Mouse (Mus musculus): Measurements from ENCODE around the gene Mon1a. TPM values are rescaled to one million over a fixed set of nuclear protein-coding genes. Genes with fewer than 3 reads are reported as not detected.

Gene Mon1a
- polyA plus RNA-seq, 1 experiment from 2014 or later: 13.4 TPM

DNA sequence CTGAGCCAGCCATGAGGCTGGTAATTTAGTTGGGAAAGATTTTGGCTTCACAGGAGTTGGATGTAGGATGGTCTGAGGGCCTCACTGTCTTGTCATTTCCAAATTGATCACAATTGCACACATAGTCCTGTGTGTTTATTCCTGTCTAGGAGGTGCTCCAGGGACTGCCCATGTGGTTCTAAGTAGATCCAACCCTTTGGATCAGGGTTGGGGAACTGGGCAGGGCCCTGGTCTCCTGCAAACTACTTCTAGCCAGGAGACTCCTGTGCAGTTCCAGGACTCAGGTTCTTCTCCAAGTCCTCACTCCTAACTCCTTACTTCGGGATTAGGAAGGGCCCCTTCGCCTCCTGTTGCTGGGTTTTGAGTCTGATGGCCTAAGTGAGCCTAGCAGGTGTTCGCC, 47.4 kb downstream of the Mon1a start, which contains the start of gene Camkv:
Camkv (plus strand) TSS at position 301 of the 400 bp plus-strand sequence.
- Histone ChIP-seq H3K9ac (peak within 1 kb of the TSS; percentile 73), H3K4me1 (peaks cover 21% of the 10 kb centered on the region), H3K27ac (no peak within 1 kb of the TSS), H3K4me2 (replicated peaks) (peak within 1 kb of the TSS; percentile 96), H3K36me3 (no peaks in the 10 kb centered on the region), H3K4me3 (peak within 1 kb of the TSS; percentile 61), H3K27me3 (peaks cover 22% of the 10 kb centered on the region; the same call in 1 of the 2 replicates), H3K9me3 (no peaks in the 10 kb centered on the region)
- 13% methylated on average over 3 of the region's 3 CpGs for WGBS
- 0 out of 2 replicates have a peak, but pooled peaks have one; percentile 2 for ATAC-seq (ENCODE audit: low FRiP score, low read depth)

- Histone ChIP-seq H3K27ac (no peak overlapping the region), H3K36me3 (no peaks in the 10 kb centered on the region), H3K4me1 (peaks cover 21% of the 10 kb centered on the region), H3K4me3 (peak overlapping the region; percentile 61), H3K4me2 (replicated peaks) (peak overlapping the region; percentile 96), H3K27me3 (peaks cover 22% of the 10 kb centered on the region; the same call in 1 of the 2 replicates), H3K9ac (peak overlapping the region; percentile 73), H3K9me3 (no peaks in the 10 kb centered on the region)
- ATAC-seq (ENCODE audit: low FRiP score, low read depth): peak; percentile 27; the same call in 1 of the 2 replicates
- under 1% methylated on average over 41 of the region's 41 CpGs for WGBS
These were observed 47.9 kb downstream of the Mon1a start for GRCm38 (mm10) chr9:107935790-107936214.

GRCm38 (mm10) chr9:107936215-107936822, 48.4 kb downstream of the Mon1a start:
- peak overlapping the region; percentile 96 for H3K4me2 ChIP-seq (replicated peaks)
- H3K36me3 ChIP-seq: no peaks in the 10 kb centered on the region
- 1% methylated on average over 29 of the region's 29 CpGs for WGBS
- H3K4me1 ChIP-seq: peaks cover 21% of the 10 kb centered on the region
- peak overlapping the region; percentile 61 for H3K4me3 ChIP-seq
- no peak overlapping the region for H3K27ac ChIP-seq
- peak overlapping the region; percentile 73 for H3K9ac ChIP-seq
- ATAC-seq (ENCODE audit: low FRiP score, low read depth): peak; percentile 46
- no peaks in the 10 kb centered on the region for H3K9me3 ChIP-seq
- peaks cover 22% of the 10 kb centered on the region; the same call in 1 of the 2 replicates for H3K27me3 ChIP-seq

DNA sequence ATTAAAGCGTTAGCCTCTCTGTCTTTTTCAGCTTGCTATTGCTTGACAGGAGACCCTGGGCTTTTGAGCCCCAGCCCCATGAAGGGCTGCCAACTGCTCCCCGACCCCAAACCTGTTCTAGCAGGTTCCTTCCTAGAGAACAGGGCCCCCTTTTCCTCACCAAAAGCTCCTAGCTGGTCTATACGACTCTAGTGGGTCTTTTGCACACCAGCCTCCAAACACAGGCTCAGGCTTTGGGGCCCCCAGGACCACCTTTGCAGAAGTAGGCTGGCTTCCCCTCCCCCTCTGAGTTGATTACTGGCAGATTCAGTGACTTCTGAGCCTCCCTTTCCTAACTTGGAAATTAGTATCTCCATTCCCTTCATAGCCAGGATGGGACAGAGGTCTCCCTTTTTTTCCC, 48.9 kb downstream of the Mon1a start:
- Histone ChIP-seq H3K27me3 (peaks cover 22% of the 10 kb centered on the region; the same call in 1 of the 2 replicates), H3K27ac (no peak overlapping the region), H3K9me3 (no peaks in the 10 kb centered on the region), H3K36me3 (no peaks in the 10 kb centered on the region), H3K4me2 (replicated peaks) (peak overlapping the region; percentile 96), H3K9ac (peak overlapping the region; percentile 73; the same call in 1 of the 2 replicates), H3K4me1 (peaks cover 21% of the 10 kb centered on the region), H3K4me3 (peak overlapping the region; percentile 61)
- 4% methylated on average over 3 of the region's 3 CpGs for WGBS
- no peak for ATAC-seq (ENCODE audit: low FRiP score, low read depth)

DNA sequence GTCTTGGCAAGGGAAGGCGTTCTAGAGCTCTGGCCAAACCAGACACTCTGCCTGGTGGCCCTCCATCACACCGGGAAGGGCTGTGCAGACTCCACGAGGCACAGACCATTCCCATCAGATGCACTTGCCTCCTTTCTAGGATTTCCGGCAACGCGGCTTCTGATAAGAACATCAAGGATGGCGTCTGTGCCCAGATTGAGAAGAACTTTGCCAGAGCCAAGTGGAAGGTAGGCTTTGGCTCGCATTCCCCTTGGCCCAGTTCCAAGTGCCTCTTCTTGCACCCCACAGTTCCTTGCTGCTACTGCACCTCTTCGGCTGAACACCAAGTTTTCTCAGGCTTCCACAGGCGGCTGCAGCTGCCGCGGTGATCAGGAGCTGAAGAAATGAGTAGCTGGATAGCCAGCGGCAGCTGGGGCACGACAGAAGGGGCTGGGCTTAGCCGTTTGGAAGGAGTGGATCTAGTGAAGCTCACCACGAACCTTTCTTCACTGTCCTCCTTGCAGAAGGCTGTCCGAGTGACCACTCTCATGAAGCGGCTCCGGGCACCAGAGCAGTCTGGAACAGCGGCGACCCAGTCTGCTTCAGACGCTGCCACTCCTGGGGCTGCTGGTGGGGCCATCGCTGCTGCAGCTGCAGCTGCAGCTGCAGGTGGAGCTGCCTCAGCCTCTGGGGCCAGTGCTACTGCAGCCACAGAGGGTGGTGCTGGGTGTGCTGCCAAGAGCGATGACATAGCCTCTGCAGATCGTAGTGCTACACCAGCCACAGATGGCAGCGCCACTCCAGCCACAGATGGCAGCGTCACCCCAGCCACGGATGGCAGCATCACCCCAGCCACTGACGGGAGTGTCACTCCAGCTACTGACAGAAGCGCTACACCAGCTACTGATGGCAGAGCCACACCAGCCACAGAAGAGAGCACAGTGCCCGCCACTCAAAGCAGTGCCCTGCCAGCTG, 59.6 kb downstream of the Mon1a start:
- Histone ChIP-seq H3K9me3 (no peaks in the 10 kb centered on the region), H3K4me2 (replicated peaks) (no peak overlapping the region), H3K27ac (no peak overlapping the region), H3K9ac (0 out of 2 replicates have a peak overlapping the region, but pooled peaks have one; percentile 40), H3K4me3 (no peak overlapping the region), H3K36me3 (peaks cover 8% of the 10 kb centered on the region; the same call in 1 of the 2 replicates), H3K4me1 (peaks cover 15% of the 10 kb centered on the region), H3K27me3 (no peaks in the 10 kb centered on the region)
- WGBS: 89% methylated on average over 31 of the region's 31 CpGs
- ATAC-seq (ENCODE audit: low FRiP score, low read depth): no peak

DNA sequence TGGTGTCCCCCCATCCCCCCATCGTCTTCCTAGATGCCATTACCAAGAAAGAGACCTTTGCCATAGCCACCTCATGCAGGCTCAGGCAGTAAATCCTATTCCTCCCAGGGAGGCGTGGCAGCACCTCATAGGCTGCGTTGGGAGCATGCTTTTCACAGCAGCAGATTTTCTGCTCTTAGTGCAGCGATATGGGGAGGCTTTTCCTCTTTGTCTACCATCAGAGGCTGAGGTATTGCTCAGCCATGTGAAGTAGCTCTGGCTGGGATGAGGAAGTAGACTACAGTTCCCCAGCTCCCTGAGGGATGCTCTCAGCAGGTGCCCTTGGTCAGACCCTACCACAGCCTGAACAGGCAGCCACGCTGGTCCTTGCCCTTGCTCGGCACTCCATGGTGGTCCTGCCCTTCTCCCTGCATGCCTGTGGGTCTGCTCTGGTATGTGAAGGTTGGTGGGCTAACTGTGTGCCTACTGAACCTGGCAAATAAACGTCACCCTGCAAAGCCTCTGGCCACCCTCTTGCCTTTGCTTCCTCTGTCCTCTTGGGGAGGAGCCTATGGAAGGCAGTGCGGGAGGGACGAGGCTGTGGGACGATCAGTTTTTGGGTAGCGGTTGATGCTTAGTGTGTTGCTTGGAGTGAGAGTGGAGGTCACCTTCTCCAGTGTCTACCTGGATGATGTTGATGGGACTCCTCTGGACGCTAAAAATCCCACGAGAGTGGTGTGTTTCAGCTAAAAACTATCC, 61.4 kb downstream of the Mon1a start:
- H3K4me3 ChIP-seq: no peak overlapping the region
- H3K4me1 ChIP-seq: peaks cover 15% of the 10 kb centered on the region
- no peak for ATAC-seq (ENCODE audit: low FRiP score, low read depth)
- H3K4me2 ChIP-seq (replicated peaks): no peak overlapping the region; the same call in 1 of the 2 replicates
- 84% methylated on average over 13 of the region's 13 CpGs for WGBS
- H3K9ac ChIP-seq: no peak overlapping the region
- no peaks in the 10 kb centered on the region for H3K9me3 ChIP-seq
- peaks cover 8% of the 10 kb centered on the region; the same call in 1 of the 2 replicates for H3K36me3 ChIP-seq
- H3K27me3 ChIP-seq: no peaks in the 10 kb centered on the region
- no peak overlapping the region for H3K27ac ChIP-seq

DNA sequence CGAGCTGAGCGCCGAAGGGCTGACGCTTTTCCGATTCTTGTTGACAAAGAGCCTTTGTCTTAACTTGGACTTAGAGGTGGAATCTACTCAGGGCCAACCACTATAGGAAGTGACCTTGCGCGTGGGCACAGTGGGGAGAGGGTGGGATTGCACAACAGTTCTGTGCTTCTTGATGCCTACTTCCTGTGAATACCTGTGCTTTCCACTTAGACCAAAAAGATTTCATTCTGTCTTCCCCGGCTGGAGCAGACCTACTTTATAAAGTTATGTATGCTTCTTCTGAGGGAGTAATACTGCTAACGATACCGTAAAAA, 61.9 kb downstream of the Mon1a start, which contains the start of gene Traip:
Traip (plus strand) TSS at position 215 of the 314 bp plus-strand sequence.
- Histone ChIP-seq H3K27me3 (no peaks in the 10 kb centered on the region), H3K9ac (peak within 1 kb of the TSS; percentile 71), H3K4me1 (peaks cover 15% of the 10 kb centered on the region), H3K9me3 (no peaks in the 10 kb centered on the region), H3K4me2 (replicated peaks) (peak within 1 kb of the TSS; percentile 84), H3K36me3 (peaks cover 8% of the 10 kb centered on the region; the same call in 1 of the 2 replicates), H3K27ac (peak within 1 kb of the TSS; percentile 39; the same call in 1 of the 2 replicates), H3K4me3 (peak within 1 kb of the TSS; percentile 73)
- 88% methylated on average over 10 of the region's 10 CpGs for whole genome bisulfite sequencing
- no peak for ATAC-seq (ENCODE audit: low FRiP score, low read depth)

GRCm38 (mm10) chr9:107950460-107951355, 62.8 kb downstream of the Mon1a start:
- Histone ChIP-seq H3K36me3 (peaks cover 8% of the 10 kb centered on the region; the same call in 1 of the 2 replicates), H3K4me1 (peaks cover 15% of the 10 kb centered on the region), H3K27me3 (no peaks in the 10 kb centered on the region), H3K9ac (peak overlapping the region; percentile 71), H3K4me3 (peak overlapping the region; percentile 73), H3K9me3 (no peaks in the 10 kb centered on the region), H3K27ac (peak overlapping the region; percentile 39; the same call in 1 of the 2 replicates), H3K4me2 (replicated peaks) (peak overlapping the region; percentile 84)
- WGBS: 17% methylated on average over 45 of the region's 45 CpGs
- ATAC-seq (ENCODE audit: low FRiP score, low read depth): peak; percentile 90

Measured in limb, embryonic 13.5 days (tissue).